Mouse (Mus musculus): ENCODE results near the gene Krtap19-3.

Krtap19-3 gene

GRCm38 (mm10) chr16:88877938-88878337 is at the start of gene Krtap19-3:
Krtap19-3 (minus strand) TSS chr16:88878038.
- DNase-seq (ENCODE audit: low spot score in 2 of 2) = no peak

GRCm38 (mm10) chr16:88896357-88896756 is 18.5 kb upstream of the Krtap19-3 start, which contains the start of gene Krtap19-5:
Krtap19-5 (minus strand) TSS chr16:88896457.
- DNase-seq (ENCODE audit: low spot score in 2 of 2) = no peak

GRCm38 (mm10) chr16:88886870-88887269 is 9.0 kb upstream of the Krtap19-3 start:
- DNase-seq (ENCODE audit: low spot score in 2 of 2) = no peak

- no peak for DNase-seq (ENCODE audit: low spot score in 2 of 2)
These were observed 7.2 kb upstream of the Krtap19-3 start, which contains the start of gene Krtap19-4 for GRCm38 (mm10) chr16:88884989-88885388. Krtap19-4 (minus strand) TSS chr16:88885089.

GRCm38 (mm10) chr16:88874169-88874568 is 3.7 kb downstream of the Krtap19-3 start, which contains the start of gene Krtap19-2:
Krtap19-2 (minus strand) TSS chr16:88874269.
- no peak for DNase-seq (ENCODE audit: low spot score in 2 of 2)

GRCm38 (mm10) chr16:88869311-88869710 is 8.5 kb downstream of the Krtap19-3 start, which contains the start of gene Krtap19-1:
Krtap19-1 (minus strand) TSS chr16:88869411.
- DNase-seq (ENCODE audit: low spot score in 2 of 2) = no peak

- DNase-seq (ENCODE audit: low spot score in 2 of 2) = no peak
These were observed 12.9 kb downstream of the Krtap19-3 start for GRCm38 (mm10) chr16:88864887-88865407.

GRCm38 (mm10) chr16:88851450-88851849 is 26.4 kb downstream of the Krtap19-3 start:
- DNase-seq (ENCODE audit: low spot score in 2 of 2) = no peak

- no peak for DNase-seq (ENCODE audit: low spot score in 2 of 2)
These were observed 29.3 kb downstream of the Krtap19-3 start for GRCm38 (mm10) chr16:88848558-88848957.

- DNase-seq (ENCODE audit: low spot score in 2 of 2) = no peak
These were observed 30.5 kb downstream of the Krtap19-3 start for GRCm38 (mm10) chr16:88847363-88847762.

Measured in heart, adult 9 months (tissue).